Mouse (Mus musculus) forebrain, postnatal 0 days (tissue): Measurements from ENCODE around the gene Tbx21. TPM values are rescaled to one million over a fixed set of nuclear protein-coding genes. Genes with fewer than 3 reads are reported as not detected.
A peak's percentile ranks its signal among the peaks of the same experiment; 100 is the strongest.

Source experiments
- ATAC-seq: fragments of 200-750 bp; cut with Nextera tagmentation; 2 replicates; pipeline ENCODE4 v1.8.0; 2017; ENCODE audit warnings: mild to moderate bottlenecking, moderate library complexity
- DNase-seq: peaks from one replicate; pipeline ENCODE4 v3.0.0-alpha.2; 2015
- H3K27ac ChIP-seq: fragments of 300-500 bp; sonication (generic); 2 replicates; pipeline ENCODE4 v1.5.1; 2014; ENCODE audit warnings: low read depth, mild to moderate bottlenecking, antibody characterized with exemption, low read length, moderate library complexity, mixed read lengths
- H3K27me3 ChIP-seq: fragments of 300-500 bp; sonication (generic); 2 replicates; pipeline ENCODE4 v1.6.1; 2014; ENCODE audit warnings: mild to moderate bottlenecking, low read length, mixed read lengths; ENCODE audit not compliant: insufficient read depth
- H3K36me3 ChIP-seq: fragments of 300-500 bp; sonication (generic); 2 replicates; pipeline ENCODE4 v1.6.1; 2014; ENCODE audit warnings: mild to moderate bottlenecking, moderate library complexity; ENCODE audit not compliant: insufficient read depth
- H3K4me1 ChIP-seq: fragments of 300-500 bp; sonication (generic); 2 replicates; pipeline ENCODE4 v1.6.1; 2014; ENCODE audit warnings: antibody characterized with exemption; ENCODE audit not compliant: insufficient read depth
- H3K4me2 ChIP-seq: fragments of 300-500 bp; sonication (generic); 2 replicates; pipeline ENCODE4 v1.6.1; 2014; ENCODE audit warnings: low read depth, mild to moderate bottlenecking, moderate library complexity
- H3K4me3 ChIP-seq: fragments of 300-500 bp; sonication (generic); 2 replicates; pipeline ENCODE4 v1.5.1; 2014; ENCODE audit warnings: low read depth, low read length, mixed read lengths
- H3K9ac ChIP-seq: fragments of 300-500 bp; sonication (generic); 2 replicates; pipeline ENCODE4 v1.6.1; 2014; ENCODE audit warnings: mild to moderate bottlenecking
- H3K9me3 ChIP-seq: fragments of 300-500 bp; sonication (generic); 2 replicates; pipeline ENCODE4 v1.6.1; 2016; ENCODE audit warnings: low read length
- CTCF ChIP-seq: sonication (generic); IDR thresholded peaks from 2 replicates; pipeline ENCODE4 v1.5.1; 2016; ENCODE audit warnings: antibody characterized with exemption, control low read depth, low read depth
- WGBS: fragments of 180-500 bp; shearing (Covaris S2); extraction: QIAGEN DNeasy Blood & Tissue Kit; methylation state at CpG from one replicate; pipeline ENCODE4 v1.1.7; 2014; 5-methylcytosine and 5-hydroxymethylcytosine counted together
- microRNA-seq, 2 experiments: library from miRNA; unstranded; fragments of <30 nt; microRNA quantifications; one replicate each; pipeline ENCODE4; 2016
- polyA plus RNA-seq: library from polyadenylated mRNA; unstranded; fragments of >200 nt; fragmentation: Nextera tagmentation; extraction: Ambion mirVana; gene quantifications from 2 replicates; pipeline ENCODE4 v1.2.1, GENCODE M21; 2015
- total RNA-seq: library from RNA; depleted of rRNA; stranded (reverse); fragments of >200 nt; gene quantifications from 2 replicates; pipeline ENCODE4 v1.2.3, GENCODE M21; 2014; rRNA removed

Gene Tbx21
- total and polyA plus RNA-seq, 2 experiments from 2014 or later: 1.7 to 2.2 TPM

GRCm38 (mm10) chr11:97052219-97052646 lies 62.9 kb downstream of the Tbx21 start:
- Histone ChIP-seq H3K36me3 (peaks cover 43% of the 10 kb centered on the region), H3K27me3 (no peaks in the 10 kb centered on the region), H3K4me2 (peak overlapping the region; percentile 93; the same call in 1 of the 2 replicates), H3K4me3 (no peak overlapping the region), H3K4me1 (peaks cover 8% of the 10 kb centered on the region), H3K9ac (no peak overlapping the region), H3K9me3 (no peaks in the 10 kb centered on the region), H3K27ac (no peak overlapping the region)
- no peak for TF ChIP-seq CTCF
- WGBS: 37% methylated on average over 11 of the region's 11 CpGs
- no peak for ATAC-seq
- no peak for DNase-seq

- H3K4me3 ChIP-seq: peak overlapping the region; percentile 65
- peaks cover 8% of the 10 kb centered on the region for H3K4me1 ChIP-seq
- H3K27me3 ChIP-seq: no peaks in the 10 kb centered on the region
- 14% methylated on average over 13 of the region's 13 CpGs for WGBS
- no peaks in the 10 kb centered on the region for H3K9me3 ChIP-seq
- H3K27ac ChIP-seq: peak overlapping the region; percentile 69
- DNase-seq (peak; percentile 30), ATAC-seq (peak; percentile 30; the same call in 1 of the 2 replicates)
- no peak for TF ChIP-seq CTCF
- peaks cover 40% of the 10 kb centered on the region for H3K36me3 ChIP-seq
- peak overlapping the region; percentile 93 for H3K4me2 ChIP-seq
- peak overlapping the region; percentile 69 for H3K9ac ChIP-seq
These were observed 64.1 kb downstream of the Tbx21 start for GRCm38 (mm10) chr11:97050944-97051586.

- H3K36me3 ChIP-seq: peaks cover 34% of the 10 kb centered on the region
- H3K9ac ChIP-seq: peak within 1 kb of the TSS; percentile 69
- H3K27ac ChIP-seq: peak within 1 kb of the TSS; percentile 69
- H3K4me2 ChIP-seq: peak within 1 kb of the TSS; percentile 93
- no peaks in the 10 kb centered on the region for H3K9me3 ChIP-seq
- peaks cover 8% of the 10 kb centered on the region for H3K4me1 ChIP-seq
- TF ChIP-seq CTCF: peak; percentile 54
- no peaks in the 10 kb centered on the region for H3K27me3 ChIP-seq
- WGBS: 2% methylated on average over 18 of the region's 18 CpGs
- peak; percentile 97 for ATAC-seq
- DNase-seq: peak; percentile 86
- H3K4me3 ChIP-seq: peak within 1 kb of the TSS; percentile 65
These were observed 64.8 kb downstream of the Tbx21 start, which contains the start of gene Osbpl7 for GRCm38 (mm10) chr11:97050216-97050943. Gene Osbpl7 (plus strand): TSS chr11:97050628.

- DNase-seq (no peak), ATAC-seq (no peak)
- no peak overlapping the region for H3K4me3 ChIP-seq
- H3K4me1 ChIP-seq: peaks cover 8% of the 10 kb centered on the region
- no peaks in the 10 kb centered on the region for H3K27me3 ChIP-seq
- peaks cover 26% of the 10 kb centered on the region for H3K36me3 ChIP-seq
- 79% methylated on average over 6 of the region's 6 CpGs for WGBS
- no peak overlapping the region for H3K9ac ChIP-seq
- H3K9me3 ChIP-seq: no peaks in the 10 kb centered on the region
- TF ChIP-seq CTCF: no peak
- H3K27ac ChIP-seq: no peak overlapping the region
- no peak overlapping the region for H3K4me2 ChIP-seq
These were observed 65.5 kb downstream of the Tbx21 start for GRCm38 (mm10) chr11:97049492-97050085.

GRCm38 (mm10) chr11:97048090-97048650 lies 67.0 kb downstream of the Tbx21 start:
- no peak for TF ChIP-seq CTCF
- WGBS: 85% methylated on average over 8 of the region's 8 CpGs
- no peak for ATAC-seq

More at GRCm38 (mm10) chr11:97048090-97048650, 67.0 kb downstream of the Tbx21 start:
- Histone ChIP-seq H3K4me1 (peaks cover 8% of the 10 kb centered on the region), H3K9me3 (no peaks in the 10 kb centered on the region), H3K9ac (no peak overlapping the region), H3K4me3 (no peak overlapping the region), H3K27ac (no peak overlapping the region), H3K4me2 (no peak overlapping the region), H3K36me3 (peaks cover 14% of the 10 kb centered on the region; the same call in 1 of the 2 replicates), H3K27me3 (no peaks in the 10 kb centered on the region)
- DNase-seq: no peak

Small RNAs within 50 kb of the gene (microRNA-seq; reads per million reads assigned to microRNA genes)
- gene Mir7235 (0 to 0.24 reads per million in 2 experiments), gene Mir8103 (0.77 to 1.1 reads per million in 2 experiments)

Other genes with a start within 250 kb of the Tbx21 start
- 54.9 and 57.7 TPM in 2 replicates for gene Cdk5rap3, start 198.8 kb downstream of the Tbx21 start, total RNA-seq
- 86.4 and 88.8 TPM in 2 replicates for gene Cdk5rap3, start 198.8 kb downstream of the Tbx21 start, polyA plus RNA-seq
- not detected in 2 replicates for gene Prr15l, start 187.2 kb downstream of the Tbx21 start, total RNA-seq
- gene Prr15l, start 187.2 kb downstream of the Tbx21 start, polyA plus RNA-seq: 0.11 TPM in 1 of 2 replicates, not detected in the other
- 26.2 and 30.3 TPM in 2 replicates for gene Pnpo, start 171.3 kb downstream of the Tbx21 start, total RNA-seq
- 28.1 and 33.1 TPM in 2 replicates for gene Pnpo, start 171.3 kb downstream of the Tbx21 start, polyA plus RNA-seq
- gene Sp2, start 132.4 kb downstream of the Tbx21 start, total RNA-seq: 1.9 and 5.0 TPM in 2 replicates
- 13.5 and 14.8 TPM in 2 replicates for gene Sp2, start 132.4 kb downstream of the Tbx21 start, polyA plus RNA-seq
- 0.85 and 0.86 TPM in 2 replicates for gene Sp6, start 101.9 kb downstream of the Tbx21 start, total RNA-seq
- gene Sp6, start 101.9 kb downstream of the Tbx21 start, polyA plus RNA-seq: 0.35 and 0.75 TPM in 2 replicates
- 14.8 and 17.9 TPM in 2 replicates for gene Scrn2, start 85.4 kb downstream of the Tbx21 start, total RNA-seq
- 10.2 and 11.3 TPM in 2 replicates for gene Scrn2, start 85.4 kb downstream of the Tbx21 start, polyA plus RNA-seq
- 1.0 and 1.6 TPM in 2 replicates for gene Lrrc46, start 73.9 kb downstream of the Tbx21 start, total RNA-seq
- gene Lrrc46, start 73.9 kb downstream of the Tbx21 start, polyA plus RNA-seq: 4.9 and 5.8 TPM in 2 replicates
- gene Mrpl10, start 73.8 kb downstream of the Tbx21 start, total RNA-seq: 41.6 and 55.5 TPM in 2 replicates
- gene Mrpl10, start 73.8 kb downstream of the Tbx21 start, polyA plus RNA-seq: 47.0 and 62.0 TPM in 2 replicates
- gene Osbpl7, start 64.7 kb downstream of the Tbx21 start, total RNA-seq: 10.9 and 13.1 TPM in 2 replicates
- 7.4 and 8.3 TPM in 2 replicates for gene Osbpl7, start 64.7 kb downstream of the Tbx21 start, polyA plus RNA-seq
- gene Tbkbp1, start 36.2 kb upstream of the Tbx21 start, total RNA-seq: 35.8 and 36.4 TPM in 2 replicates
- 9.2 and 9.9 TPM in 2 replicates for gene Tbkbp1, start 36.2 kb upstream of the Tbx21 start, polyA plus RNA-seq
- gene Kpnb1, start 72.5 kb upstream of the Tbx21 start, total RNA-seq: 112 and 124 TPM in 2 replicates
- gene Kpnb1, start 72.5 kb upstream of the Tbx21 start, polyA plus RNA-seq: 19.2 and 24.6 TPM in 2 replicates
- 66.5 and 98.7 TPM in 2 replicates for gene Npepps, start 165.3 kb upstream of the Tbx21 start, total RNA-seq
- 62.5 and 92.1 TPM in 2 replicates for gene Npepps, start 165.3 kb upstream of the Tbx21 start, polyA plus RNA-seq
- gene Mrpl45, start 200.4 kb upstream of the Tbx21 start, total RNA-seq: 29.0 and 34.9 TPM in 2 replicates
- gene Mrpl45, start 200.4 kb upstream of the Tbx21 start, polyA plus RNA-seq: 33.3 and 37.7 TPM in 2 replicates
- gene Gpr179, start 236.7 kb upstream of the Tbx21 start, total RNA-seq: 0.46 and 0.62 TPM in 2 replicates
- gene Gpr179, start 236.7 kb upstream of the Tbx21 start, polyA plus RNA-seq: 0.21 and 0.45 TPM in 2 replicates
- 54.9 and 64.3 TPM in 2 replicates for gene Socs7, start 247.2 kb upstream of the Tbx21 start, total RNA-seq
- 5.3 and 6.4 TPM in 2 replicates for gene Socs7, start 247.2 kb upstream of the Tbx21 start, polyA plus RNA-seq